Mouse (Mus musculus) stomach, embryonic 16.5 days (tissue): ENCODE results near the gene Tmem267. TPM values are rescaled to one million over a fixed set of nuclear protein-coding genes. Genes with fewer than 3 reads are reported as not detected.
A peak's percentile ranks its signal among the peaks of the same experiment; 100 is the strongest.
"Not testable (repeated sequence)": the region's sequence is repeated elsewhere in the genome, so short reads cannot be mapped to it uniquely, and the experiment has no call there.

ENCODE experiments used
- ATAC-seq: fragments of 200-750 bp; cut with Nextera tagmentation; 2 replicates; pipeline ENCODE4 v1.8.0; 2017; ENCODE audit warnings: moderate number of reproducible peaks, moderate TSS enrichment; ENCODE audit not compliant: insufficient read depth, low FRiP score
- H3K27ac ChIP-seq: fragments of 300-500 bp; sonication (generic); 2 replicates; pipeline ENCODE4 v1.5.1; 2014; ENCODE audit warnings: low read length
- H3K27me3 ChIP-seq: fragments of 300-500 bp; sonication (generic); 2 replicates; pipeline ENCODE4 v1.6.1; 2014; ENCODE audit warnings: low read length, control low read depth, mixed read lengths; ENCODE audit not compliant: control insufficient read depth, insufficient read depth
- H3K36me3 ChIP-seq: fragments of 300-500 bp; sonication (generic); 2 replicates; pipeline ENCODE4 v1.6.1; 2014; ENCODE audit warnings: low read length; ENCODE audit not compliant: control insufficient read depth, insufficient read depth
- H3K4me1 ChIP-seq: fragments of 300-500 bp; sonication (generic); 2 replicates; pipeline ENCODE4 v1.6.1; 2014; ENCODE audit warnings: low read length, control low read depth, mixed read lengths; ENCODE audit not compliant: control insufficient read depth, insufficient read depth
- H3K4me2 ChIP-seq: fragments of 300-500 bp; sonication (generic); 2 replicates; pipeline ENCODE4 v1.6.1; 2014; ENCODE audit warnings: low read depth, low read length, mixed read lengths
- H3K4me3 ChIP-seq: fragments of 300-500 bp; sonication (generic); replicated peaks from 2 replicates; pipeline ENCODE4 v1.5.1; 2014; ENCODE audit warnings: mild to moderate bottlenecking, low read length
- H3K9ac ChIP-seq: fragments of 300-500 bp; sonication (generic); 2 replicates; pipeline ENCODE4 v1.6.1; 2014; ENCODE audit warnings: low read length
- H3K9me3 ChIP-seq: fragments of 300-500 bp; sonication (generic); replicated peaks from 2 replicates; pipeline ENCODE4 v1.6.1; 2016; ENCODE audit warnings: low read length, control low read depth; ENCODE audit not compliant: control insufficient read depth
- WGBS: fragments of 180-500 bp; shearing (Covaris S2); extraction: QIAGEN DNeasy Blood & Tissue Kit; methylation state at CpG from one replicate; pipeline ENCODE4 v1.1.7; 2014; 5-methylcytosine and 5-hydroxymethylcytosine counted together
- polyA plus RNA-seq: library from polyadenylated mRNA; unstranded; fragments of >200 nt; fragmentation: Nextera tagmentation; extraction: Ambion mirVana; gene quantifications from 2 replicates; pipeline ENCODE4 v1.2.1, GENCODE M21; 2015

The Tmem267 gene
- polyA plus RNA-seq, 1 experiment from 2014 or later: 0.99 TPM

DNA sequence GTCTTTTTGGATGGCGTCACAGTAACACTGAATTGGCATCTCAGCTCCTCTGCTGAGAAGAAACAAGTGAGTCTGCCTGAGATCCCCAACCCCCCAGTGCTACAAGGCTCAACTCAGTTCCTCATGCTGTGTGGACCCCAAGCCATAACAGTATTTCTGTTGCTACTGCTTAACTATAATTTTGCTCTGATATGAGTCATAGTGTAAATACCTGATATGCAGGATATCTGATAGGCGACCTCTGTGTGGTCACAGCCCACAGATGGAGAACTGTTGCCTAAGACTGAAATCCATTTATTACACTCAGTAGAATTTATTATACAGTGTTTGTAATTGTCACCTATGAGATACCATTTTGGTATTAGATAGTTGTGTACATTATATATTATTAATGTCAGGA lies 10.1 kb upstream of the Tmem267 start:
- Histone ChIP-seq H3K27ac (no peak overlapping the region), H3K9me3 (no peaks in the 10 kb centered on the region), H3K4me2 (no peak overlapping the region), H3K4me3 (no peak overlapping the region), H3K27me3 (no peaks in the 10 kb centered on the region), H3K9ac (no peak overlapping the region), H3K36me3 (peaks cover 13% of the 10 kb centered on the region), H3K4me1 (no peaks in the 10 kb centered on the region)
- 75% methylated on average over 2 of the region's 2 CpGs for WGBS
- ATAC-seq: no peak

DNA sequence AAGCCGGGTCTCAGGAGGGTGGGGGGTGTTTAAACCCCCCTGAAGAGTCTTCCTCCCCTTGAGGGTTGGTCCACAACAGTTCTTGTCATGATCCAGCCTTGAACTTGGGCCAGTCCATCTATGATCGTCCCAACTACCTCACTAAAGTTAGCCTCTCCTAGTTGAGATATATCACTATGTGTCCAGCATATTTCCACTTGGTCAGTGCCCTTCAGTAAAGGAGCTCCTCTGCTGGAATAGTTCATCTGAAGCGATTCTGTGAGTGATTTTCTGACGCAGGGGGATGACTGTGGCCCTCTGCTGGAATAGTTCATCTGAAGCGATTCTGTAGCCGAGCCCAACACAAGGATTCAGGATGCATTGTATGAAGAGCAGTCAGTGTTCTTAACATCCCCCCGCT lies 485 bp upstream of the Tmem267 start:
- peaks cover 14% of the 10 kb centered on the region for H3K36me3 ChIP-seq
- no peaks in the 10 kb centered on the region for H3K27me3 ChIP-seq
- no peak for ATAC-seq
- H3K4me3 ChIP-seq: no peak overlapping the region
- H3K27ac ChIP-seq: no peak overlapping the region
- no peaks in the 10 kb centered on the region for H3K4me1 ChIP-seq
- peaks cover 5% of the 10 kb centered on the region for H3K9me3 ChIP-seq
- WGBS: 69% methylated on average over 7 of the region's 7 CpGs
- peak overlapping the region; percentile 31; the same call in 1 of the 2 replicates for H3K4me2 ChIP-seq
- no peak overlapping the region for H3K9ac ChIP-seq

DNA sequence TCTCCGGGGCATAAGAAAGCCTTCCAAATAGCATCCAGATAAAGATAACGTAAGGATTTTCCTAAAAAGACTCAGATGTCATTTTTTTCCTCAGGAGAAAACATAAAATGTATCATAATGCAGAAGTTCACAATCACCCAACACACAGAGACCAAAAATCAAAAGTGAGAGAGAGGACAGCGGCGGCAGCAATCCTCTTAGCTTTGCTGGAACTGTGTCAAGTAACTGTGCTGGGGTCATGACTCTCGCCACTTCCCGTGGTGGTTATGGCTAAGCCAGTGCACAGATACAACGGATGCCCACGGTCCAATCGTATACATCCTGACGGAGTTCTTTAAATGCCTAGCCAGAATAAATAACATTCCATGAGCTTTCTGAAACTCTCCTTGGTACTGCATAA lies 4.2 kb downstream of the Tmem267 start:
- H3K27me3 ChIP-seq, ATAC-seq: not testable (repeated sequence)
- 91% methylated on average over 10 of the region's 10 CpGs for WGBS

DNA sequence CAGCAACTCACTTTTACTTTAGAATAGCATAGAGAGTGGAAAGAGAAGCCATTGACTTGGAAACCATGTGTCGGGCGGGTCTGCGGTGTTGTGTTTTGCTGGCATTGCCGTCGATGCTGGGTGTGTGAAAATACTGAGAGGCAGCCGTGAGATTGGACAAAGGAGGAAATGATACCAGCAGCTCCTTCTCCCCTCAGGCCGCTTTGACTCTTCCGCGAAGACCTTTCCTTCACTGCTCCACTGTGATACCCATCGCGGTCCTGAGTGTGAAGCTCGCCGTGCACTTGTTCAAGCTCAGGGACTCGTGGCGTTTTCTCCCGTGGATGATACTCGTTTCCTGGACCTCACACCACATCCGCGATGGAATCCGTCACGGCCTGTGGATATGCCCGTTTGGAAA lies 7.1 kb downstream of the Tmem267 start:
- H3K36me3 ChIP-seq, H3K9ac ChIP-seq, H3K4me1 ChIP-seq, H3K4me3 ChIP-seq, H3K9me3 ChIP-seq, H3K27me3 ChIP-seq, H3K4me2 ChIP-seq, H3K27ac ChIP-seq: not testable (repeated sequence)
- 95% methylated on average over 10 of the region's 22 CpGs for WGBS
- ATAC-seq: peak; percentile 21; the same call in 1 of the 2 replicates

More for the DNA sequence above, 4.2 kb downstream of the Tmem267 start:
- H3K27ac ChIP-seq, H3K9me3 ChIP-seq, H3K9ac ChIP-seq, H3K4me2 ChIP-seq, H3K4me1 ChIP-seq, H3K36me3 ChIP-seq, H3K4me3 ChIP-seq: not testable (repeated sequence)

DNA sequence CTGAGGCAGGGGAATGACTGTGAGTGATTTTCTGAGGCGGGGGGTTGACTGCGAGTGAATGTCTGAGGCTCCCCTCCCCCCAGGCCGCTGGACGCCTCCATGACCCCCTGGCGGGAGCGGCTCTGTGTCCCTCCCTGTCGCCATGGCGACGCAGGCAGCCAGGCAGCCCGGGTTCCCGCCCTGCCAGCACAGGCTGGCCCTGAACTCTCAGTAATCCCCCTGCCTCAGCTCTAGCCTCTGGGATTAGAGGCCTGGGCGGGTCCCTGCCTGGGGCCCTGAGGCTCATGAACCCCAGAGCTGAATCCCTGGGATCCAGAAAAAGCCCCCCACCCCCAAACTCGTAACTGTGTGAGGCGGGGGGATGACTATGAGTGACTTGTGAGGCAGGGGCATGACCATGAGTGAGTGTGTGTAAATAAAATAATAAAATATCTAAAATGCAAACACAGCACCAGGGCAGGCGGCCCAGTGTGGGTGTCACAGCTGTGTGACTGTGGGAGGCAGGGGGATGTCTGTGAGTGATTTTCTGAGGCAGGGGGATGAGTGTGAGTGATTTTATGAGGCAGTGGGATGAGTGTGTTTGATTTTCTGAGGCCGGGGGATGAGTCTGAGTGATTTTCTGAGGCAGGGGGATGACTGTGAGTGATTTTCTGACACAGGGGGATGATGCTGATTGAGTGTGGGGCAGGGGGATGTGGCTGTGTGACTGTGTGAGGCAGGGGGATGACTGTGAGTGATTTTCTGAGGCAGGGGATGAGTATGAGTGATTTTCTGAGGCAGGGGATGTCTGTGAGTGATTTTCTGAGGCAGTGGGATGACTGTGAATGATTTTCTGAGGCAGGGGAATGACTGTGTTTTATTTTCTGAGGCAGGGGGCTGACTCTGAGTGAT lies 108.7 kb downstream of the Tmem267 start:
- peaks cover 18% of the 10 kb centered on the region for H3K9me3 ChIP-seq
- H3K4me3 ChIP-seq, H3K36me3 ChIP-seq, H3K9ac ChIP-seq, H3K4me1 ChIP-seq, H3K4me2 ChIP-seq, H3K27ac ChIP-seq, H3K27me3 ChIP-seq: not testable (repeated sequence)
- 75% methylated on average over 14 of the region's 16 CpGs for WGBS
- peak; percentile 91 for ATAC-seq

DNA sequence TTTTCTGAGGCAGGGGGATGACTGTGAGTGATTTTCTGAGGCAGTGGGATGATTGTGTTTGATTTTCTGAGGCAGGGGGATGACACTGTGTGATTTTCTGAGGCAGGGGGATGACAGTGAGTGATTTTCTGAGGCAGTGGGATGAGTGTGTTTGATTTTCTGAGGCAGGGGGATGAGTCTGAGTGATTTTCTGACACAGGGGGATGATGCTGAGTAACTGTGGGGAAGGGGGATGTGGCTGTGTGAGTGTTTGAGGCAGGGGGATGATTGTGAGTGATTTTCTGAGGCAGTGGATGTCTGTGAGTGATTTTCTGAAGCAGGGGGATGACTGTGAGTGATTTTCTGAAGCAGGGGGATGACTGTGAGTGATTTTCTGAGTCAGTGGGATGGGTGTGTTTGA lies 110.6 kb downstream of the Tmem267 start:
- not testable (repeated sequence) for H3K27me3 ChIP-seq, H3K27ac ChIP-seq, H3K36me3 ChIP-seq, H3K4me1 ChIP-seq, H3K4me2 ChIP-seq, ATAC-seq, H3K4me3 ChIP-seq, H3K9ac ChIP-seq
- H3K9me3 ChIP-seq: peaks cover 18% of the 10 kb centered on the region

DNA sequence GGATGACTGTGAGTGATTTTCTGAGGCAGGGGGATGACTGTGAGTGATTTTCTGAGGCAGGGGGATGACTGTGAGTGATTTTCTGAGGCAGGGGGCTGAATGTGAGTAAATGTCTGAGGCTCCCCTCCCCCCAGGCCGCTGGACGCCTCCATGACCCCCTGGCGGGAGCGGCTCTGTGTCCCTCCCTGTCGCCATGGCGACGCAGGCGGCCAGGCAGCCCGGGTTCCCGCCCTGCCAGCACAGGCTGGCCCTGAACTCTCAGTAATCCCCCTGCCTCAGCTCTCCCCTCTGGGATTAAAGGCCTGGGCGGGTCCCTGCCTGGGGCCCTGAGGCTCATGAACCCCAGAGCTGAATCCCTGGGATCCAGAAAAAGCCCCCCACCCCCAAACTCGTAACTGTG lies 111.2 kb downstream of the Tmem267 start:
- not testable (repeated sequence) for H3K4me1 ChIP-seq, H3K4me2 ChIP-seq, H3K27me3 ChIP-seq, H3K9ac ChIP-seq, ATAC-seq, H3K36me3 ChIP-seq, H3K27ac ChIP-seq, H3K4me3 ChIP-seq
- 91% methylated on average over 11 of the region's 12 CpGs for WGBS
- peaks cover 18% of the 10 kb centered on the region for H3K9me3 ChIP-seq

DNA sequence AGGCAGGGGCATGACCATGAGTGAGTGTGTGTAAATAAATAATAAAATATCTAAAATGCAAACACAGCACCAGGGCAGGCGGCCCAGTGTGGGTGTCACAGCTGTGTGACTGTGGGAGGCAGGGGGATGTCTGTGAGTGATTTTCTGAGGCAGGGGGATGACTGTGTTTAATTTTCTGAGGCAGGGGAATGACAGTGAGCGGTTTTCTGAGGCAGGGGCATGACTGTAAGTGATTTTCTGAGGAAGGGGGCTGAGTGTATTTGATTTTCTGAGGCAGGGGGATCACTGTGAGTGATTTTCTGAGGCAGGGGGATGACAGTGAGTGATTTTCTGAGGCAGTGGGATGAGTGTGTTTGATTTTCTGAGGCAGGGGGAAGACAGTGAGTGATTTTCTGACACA lies 111.7 kb downstream of the Tmem267 start:
- peaks cover 18% of the 10 kb centered on the region for H3K9me3 ChIP-seq
- not testable (repeated sequence) for ATAC-seq, H3K4me2 ChIP-seq, H3K27me3 ChIP-seq, H3K4me1 ChIP-seq, H3K27ac ChIP-seq, H3K36me3 ChIP-seq, H3K4me3 ChIP-seq, H3K9ac ChIP-seq
- 69% methylated on average over 2 of the region's 2 CpGs for WGBS

DNA sequence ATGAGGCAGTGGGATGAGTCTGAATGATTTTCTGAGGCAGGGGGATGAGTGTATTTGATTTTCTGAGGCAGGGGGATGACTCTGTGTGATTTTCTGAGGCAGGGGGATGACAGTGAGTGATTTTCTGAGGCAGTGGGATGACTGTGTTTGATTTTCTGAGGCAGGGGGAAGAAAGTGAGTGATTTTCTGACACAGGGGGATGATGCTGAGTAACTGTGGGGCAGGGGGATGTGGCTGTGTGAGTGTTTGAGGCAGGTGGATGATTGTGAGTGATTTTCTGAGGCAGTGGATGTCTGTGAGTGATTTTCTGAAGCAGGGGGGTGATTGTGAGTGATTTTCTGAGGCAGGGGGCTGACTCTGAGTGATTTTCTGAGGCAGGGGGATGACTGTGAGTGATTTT lies 112.3 kb downstream of the Tmem267 start:
- not testable (repeated sequence) for H3K27ac ChIP-seq, H3K36me3 ChIP-seq, H3K4me1 ChIP-seq, H3K27me3 ChIP-seq, H3K4me2 ChIP-seq, H3K9ac ChIP-seq, ATAC-seq, H3K4me3 ChIP-seq
- peaks cover 18% of the 10 kb centered on the region for H3K9me3 ChIP-seq
